Mouse (Mus musculus): ENCODE data around the gene Slc37a1. TPM values are rescaled to one million over a fixed set of nuclear protein-coding genes. Genes with fewer than 3 reads are reported as not detected.

The Slc37a1 gene
- polyA plus RNA-seq, 1 experiment: 59.7 TPM

DNA sequence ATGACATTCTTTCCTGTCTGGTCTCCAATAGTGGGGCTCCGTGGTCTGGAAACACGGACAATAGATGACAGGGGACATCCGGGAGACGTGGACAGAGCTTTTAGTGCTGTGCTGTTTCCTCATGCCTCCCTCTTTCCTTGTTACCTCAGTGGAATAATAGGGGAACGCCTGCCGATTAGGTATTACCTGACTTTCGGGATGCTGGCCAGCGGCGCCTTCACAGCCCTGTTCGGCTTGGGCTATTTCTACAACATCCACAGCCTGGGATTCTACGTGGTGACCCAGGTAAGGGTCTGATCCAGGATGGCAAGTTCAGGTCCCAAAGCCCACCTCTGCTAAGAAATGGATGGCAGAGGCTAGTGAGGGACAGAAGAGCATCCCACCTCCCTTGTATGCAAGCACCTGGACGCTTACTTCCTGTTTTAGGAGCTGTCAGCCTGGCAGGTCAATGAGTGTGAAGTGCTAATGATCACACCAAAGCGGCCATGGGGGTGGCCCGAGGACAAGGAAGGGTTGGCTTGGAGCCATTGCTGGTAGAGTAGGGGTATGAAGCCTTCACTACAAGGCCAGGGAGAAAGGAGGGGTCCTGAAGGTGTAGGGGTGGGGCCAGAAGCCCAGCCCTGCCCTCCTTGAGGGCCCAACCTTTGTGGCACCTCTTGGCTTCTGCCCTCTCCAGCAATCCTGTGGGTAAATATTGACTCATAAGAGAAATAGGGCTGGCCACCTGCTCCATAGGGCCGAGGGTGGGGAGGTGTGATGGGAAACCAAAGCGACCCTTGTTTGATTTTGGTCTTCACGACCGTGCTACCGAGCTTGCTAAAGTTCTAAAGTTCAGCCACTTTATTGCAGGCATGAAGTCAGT, 32.5 kb downstream of the Slc37a1 start:
- Histone ChIP-seq H3K27ac (ENCODE audit: control insufficient read depth, insufficient read depth, low read length) (no peak overlapping the region), H3K4me1 (replicated peaks; ENCODE audit: control insufficient read depth, insufficient read depth, low read length) (peaks cover 17% of the 10 kb centered on the region), H3K4me3 (ENCODE audit: control insufficient read depth, insufficient read depth, low read length) (no peak overlapping the region), H3K36me3 (ENCODE audit: control insufficient read depth, insufficient read depth, low read length) (peaks cover 13% of the 10 kb centered on the region), H3K27me3 (ENCODE audit: control insufficient read depth, insufficient read depth, low read length) (no peaks in the 10 kb centered on the region)
- DNase-seq: no peak
- 96% methylated on average over 19 of the region's 19 CpGs for WGBS
- TF ChIP-seq POLR2A (IDR thresholded peaks at IDR 0.05; ENCODE audit: control insufficient read depth, extremely low read depth, insufficient read depth, low read length, poor library complexity) (no peak), CTCF (IDR thresholded peaks at IDR 0.05; ENCODE audit: borderline replicate concordance, control insufficient read depth, extremely low read depth, insufficient read depth, low read length, poor library complexity) (no peak)

- DNase-seq: no peak
- Histone ChIP-seq H3K27ac (ENCODE audit: control insufficient read depth, insufficient read depth, low read length) (no peak overlapping the region), H3K36me3 (ENCODE audit: control insufficient read depth, insufficient read depth, low read length) (peaks cover 3% of the 10 kb centered on the region), H3K4me1 (replicated peaks; ENCODE audit: control insufficient read depth, insufficient read depth, low read length) (peaks cover 36% of the 10 kb centered on the region), H3K27me3 (ENCODE audit: control insufficient read depth, insufficient read depth, low read length) (no peaks in the 10 kb centered on the region), H3K4me3 (ENCODE audit: control insufficient read depth, insufficient read depth, low read length) (no peak overlapping the region)
- no peak for TF ChIP-seq POLR2A (IDR thresholded peaks at IDR 0.05; ENCODE audit: control insufficient read depth, extremely low read depth, insufficient read depth, low read length, poor library complexity)
- TF ChIP-seq CTCF (IDR thresholded peaks at IDR 0.05; ENCODE audit: borderline replicate concordance, control insufficient read depth, extremely low read depth, insufficient read depth, low read length, poor library complexity): no peak
- WGBS: 91% methylated on average over 12 of the region's 12 CpGs
Observed at GRCm38 (mm10) chr17:31321425-31321824, 34.8 kb downstream of the Slc37a1 start.

- H3K27me3 ChIP-seq (ENCODE audit: control insufficient read depth, insufficient read depth, low read length): no peaks in the 10 kb centered on the region
- WGBS: 43% methylated on average over 4 of the region's 4 CpGs
- no peak for DNase-seq
- no peak overlapping the region; the same call in 1 of the 2 replicates for H3K27ac ChIP-seq (ENCODE audit: control insufficient read depth, insufficient read depth, low read length)
- no peaks in the 10 kb centered on the region for H3K36me3 ChIP-seq (ENCODE audit: control insufficient read depth, insufficient read depth, low read length)
- H3K4me1 ChIP-seq (replicated peaks; ENCODE audit: control insufficient read depth, insufficient read depth, low read length): peaks cover 40% of the 10 kb centered on the region
- TF ChIP-seq POLR2A (IDR thresholded peaks at IDR 0.05; ENCODE audit: control insufficient read depth, extremely low read depth, insufficient read depth, low read length, poor library complexity): no peak
- TF ChIP-seq CTCF (IDR thresholded peaks at IDR 0.05; ENCODE audit: borderline replicate concordance, control insufficient read depth, extremely low read depth, insufficient read depth, low read length, poor library complexity): no peak
- H3K4me3 ChIP-seq (ENCODE audit: control insufficient read depth, insufficient read depth, low read length): no peak overlapping the region
Observed at GRCm38 (mm10) chr17:31322446-31322845, 35.9 kb downstream of the Slc37a1 start.

GRCm38 (mm10) chr17:31323379-31323778, 36.8 kb downstream of the Slc37a1 start:
- H3K4me3 ChIP-seq (ENCODE audit: control insufficient read depth, insufficient read depth, low read length): no peak overlapping the region
- H3K27me3 ChIP-seq (ENCODE audit: control insufficient read depth, insufficient read depth, low read length): no peaks in the 10 kb centered on the region
- DNase-seq: no peak
- H3K4me1 ChIP-seq (replicated peaks; ENCODE audit: control insufficient read depth, insufficient read depth, low read length): peaks cover 40% of the 10 kb centered on the region
- WGBS: 91% methylated on average over 4 of the region's 4 CpGs
- no peak for TF ChIP-seq POLR2A (IDR thresholded peaks at IDR 0.05; ENCODE audit: control insufficient read depth, extremely low read depth, insufficient read depth, low read length, poor library complexity)
- no peak for TF ChIP-seq CTCF (IDR thresholded peaks at IDR 0.05; ENCODE audit: borderline replicate concordance, control insufficient read depth, extremely low read depth, insufficient read depth, low read length, poor library complexity)
- no peaks in the 10 kb centered on the region for H3K36me3 ChIP-seq (ENCODE audit: control insufficient read depth, insufficient read depth, low read length)
- no peak overlapping the region for H3K27ac ChIP-seq (ENCODE audit: control insufficient read depth, insufficient read depth, low read length)

GRCm38 (mm10) chr17:31324227-31324626, 37.6 kb downstream of the Slc37a1 start:
- Histone ChIP-seq H3K27ac (ENCODE audit: control insufficient read depth, insufficient read depth, low read length) (no peak overlapping the region), H3K36me3 (ENCODE audit: control insufficient read depth, insufficient read depth, low read length) (no peaks in the 10 kb centered on the region), H3K4me1 (replicated peaks; ENCODE audit: control insufficient read depth, insufficient read depth, low read length) (peaks cover 40% of the 10 kb centered on the region), H3K4me3 (ENCODE audit: control insufficient read depth, insufficient read depth, low read length) (no peak overlapping the region), H3K27me3 (ENCODE audit: control insufficient read depth, insufficient read depth, low read length) (no peaks in the 10 kb centered on the region)
- DNase-seq: no peak
- WGBS: 97% methylated on average over 8 of the region's 8 CpGs
- TF ChIP-seq POLR2A (IDR thresholded peaks at IDR 0.05; ENCODE audit: control insufficient read depth, extremely low read depth, insufficient read depth, low read length, poor library complexity) (no peak), CTCF (IDR thresholded peaks at IDR 0.05; ENCODE audit: borderline replicate concordance, control insufficient read depth, extremely low read depth, insufficient read depth, low read length, poor library complexity) (no peak)

DNA sequence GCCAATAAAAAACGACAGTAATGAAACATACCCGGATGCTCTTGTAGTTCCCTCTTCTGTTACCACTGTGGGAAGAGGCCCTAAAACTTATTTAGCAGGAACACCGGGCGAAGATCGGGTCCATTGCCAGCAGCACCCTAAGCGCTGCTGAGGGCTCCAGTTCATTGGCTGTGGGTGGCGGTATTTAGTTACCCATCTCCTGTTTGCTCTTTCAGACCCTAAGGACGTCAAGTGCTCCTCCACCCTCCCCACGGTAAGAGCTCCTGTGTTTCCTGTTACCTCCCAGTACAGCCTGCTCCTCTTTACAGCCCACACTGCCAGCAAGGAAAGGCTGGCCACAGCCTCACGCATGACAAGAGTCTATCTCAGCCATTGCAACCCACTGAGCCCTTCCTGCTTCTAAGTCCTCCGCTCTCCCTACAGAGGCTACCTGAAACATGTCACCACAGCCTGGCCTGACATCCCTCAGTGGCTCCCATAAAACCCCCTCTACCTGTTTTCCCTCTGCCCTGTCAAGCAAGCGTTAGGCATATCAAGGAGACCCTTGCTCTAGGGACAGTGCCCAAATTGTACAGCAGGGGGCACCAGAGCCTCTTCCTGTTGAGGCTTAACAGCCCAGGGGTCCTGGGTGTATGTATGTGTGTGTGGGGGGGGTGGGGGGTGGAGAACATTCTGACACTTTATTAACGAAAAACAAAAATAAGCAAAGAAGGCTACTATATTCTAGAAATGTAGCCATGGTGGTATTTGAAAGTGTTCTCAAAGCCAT, 39.0 kb downstream of the Slc37a1 start:
- WGBS: 58% methylated on average over 13 of the region's 13 CpGs
- peaks cover 40% of the 10 kb centered on the region for H3K4me1 ChIP-seq (replicated peaks; ENCODE audit: control insufficient read depth, insufficient read depth, low read length)
- no peaks in the 10 kb centered on the region for H3K36me3 ChIP-seq (ENCODE audit: control insufficient read depth, insufficient read depth, low read length)
- TF ChIP-seq POLR2A (IDR thresholded peaks at IDR 0.05; ENCODE audit: control insufficient read depth, extremely low read depth, insufficient read depth, low read length, poor library complexity) (no peak), CTCF (IDR thresholded peaks at IDR 0.05; ENCODE audit: borderline replicate concordance, control insufficient read depth, extremely low read depth, insufficient read depth, low read length, poor library complexity) (peak; percentile 50; the same call in 1 of the 2 replicates)
- no peak overlapping the region for H3K4me3 ChIP-seq (ENCODE audit: control insufficient read depth, insufficient read depth, low read length)
- peak overlapping the region; percentile 79 for H3K27ac ChIP-seq (ENCODE audit: control insufficient read depth, insufficient read depth, low read length)
- peak; percentile 71 for DNase-seq
- no peaks in the 10 kb centered on the region for H3K27me3 ChIP-seq (ENCODE audit: control insufficient read depth, insufficient read depth, low read length)

Data from thymus, adult 2 months (tissue).